Mouse (Mus musculus): ENCODE results near the gene Traf3ip3. TPM values are rescaled to one million over a fixed set of nuclear protein-coding genes. Genes with fewer than 3 reads are reported as not detected.

Traf3ip3 gene
- 1.9 and 2.3 TPM in 2 replicates for polyA plus RNA-seq (2014; fragmentation: Nextera tagmentation; extraction: Ambion mirVana)

DNA sequence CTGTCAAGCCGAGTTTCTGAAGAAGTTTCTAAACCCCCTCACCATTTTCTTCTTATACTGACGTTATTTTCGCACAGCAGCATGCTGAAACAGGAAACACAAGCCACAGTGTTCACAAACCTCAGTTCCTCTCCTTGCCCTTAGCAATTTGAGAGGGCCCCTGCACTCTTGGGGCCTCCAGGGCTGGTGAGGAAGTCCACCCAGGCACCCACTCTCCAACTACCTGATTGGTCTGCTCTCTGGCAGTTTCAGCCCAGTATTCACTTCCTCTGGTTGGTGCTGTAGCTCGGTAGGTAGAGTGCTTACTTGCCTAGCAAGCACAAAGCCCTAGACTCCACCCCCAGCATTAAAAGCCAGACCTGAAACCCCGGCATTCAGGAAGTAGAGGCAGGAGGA, at the start of gene Traf3ip3:
Gene Traf3ip3, minus strand, starts transcription at position 321 of the 396 bp plus-strand sequence.
- 71% methylated on average over 5 of the region's 5 CpGs for WGBS
- H3K36me3 ChIP-seq (ENCODE audit: control insufficient read depth, insufficient read depth, low read length): no peaks in the 10 kb centered on the region
- DNase-seq (ENCODE audit: low spot score) (no peak), ATAC-seq (ENCODE audit: low FRiP score) (no peak)
- no peaks in the 10 kb centered on the region for H3K4me1 ChIP-seq (replicated peaks; ENCODE audit: control insufficient read depth, insufficient read depth, low read length)
- no peak within 1 kb of the TSS for H3K4me2 ChIP-seq (replicated peaks; ENCODE audit: low read depth, low read length)
- no peak within 1 kb of the TSS for H3K9ac ChIP-seq (ENCODE audit: low read depth, low read length)
- no peaks in the 10 kb centered on the region for H3K9me3 ChIP-seq (ENCODE audit: control insufficient read depth, low read length)
- H3K27ac ChIP-seq (ENCODE audit: low read depth, low read length): no peak within 1 kb of the TSS
- H3K4me3 ChIP-seq (ENCODE audit: low read depth, low read length): no peak within 1 kb of the TSS
- H3K27me3 ChIP-seq (ENCODE audit: control insufficient read depth, insufficient read depth, low read length): no peaks in the 10 kb centered on the region

- no peaks in the 10 kb centered on the region for H3K4me1 ChIP-seq (replicated peaks; ENCODE audit: control insufficient read depth, insufficient read depth, low read length)
- H3K4me2 ChIP-seq (replicated peaks; ENCODE audit: low read depth, low read length): no peak overlapping the region
- H3K9me3 ChIP-seq (ENCODE audit: control insufficient read depth, low read length): no peaks in the 10 kb centered on the region
- no peak overlapping the region for H3K27ac ChIP-seq (ENCODE audit: low read depth, low read length)
- no peaks in the 10 kb centered on the region for H3K27me3 ChIP-seq (ENCODE audit: control insufficient read depth, insufficient read depth, low read length)
- no peak overlapping the region for H3K4me3 ChIP-seq (ENCODE audit: low read depth, low read length)
- DNase-seq (ENCODE audit: low spot score) (no peak), ATAC-seq (ENCODE audit: low FRiP score) (no peak)
- H3K36me3 ChIP-seq (ENCODE audit: control insufficient read depth, insufficient read depth, low read length): no peaks in the 10 kb centered on the region
- H3K9ac ChIP-seq (ENCODE audit: low read depth, low read length): no peak overlapping the region
- WGBS: 89% methylated on average over 2 of the region's 2 CpGs
These were observed 48.5 kb upstream of the Traf3ip3 start for GRCm38 (mm10) chr1:193250026-193250425.

GRCm38 (mm10) chr1:193244235-193244634, 42.7 kb upstream of the Traf3ip3 start:
- ATAC-seq (ENCODE audit: low FRiP score): no peak
- Histone ChIP-seq H3K9ac (ENCODE audit: low read depth, low read length) (no peak overlapping the region), H3K4me2 (replicated peaks; ENCODE audit: low read depth, low read length) (no peak overlapping the region), H3K27ac (ENCODE audit: low read depth, low read length) (no peak overlapping the region), H3K27me3 (ENCODE audit: control insufficient read depth, insufficient read depth, low read length) (no peaks in the 10 kb centered on the region), H3K36me3 (ENCODE audit: control insufficient read depth, insufficient read depth, low read length) (no peaks in the 10 kb centered on the region), H3K9me3 (ENCODE audit: control insufficient read depth, low read length) (no peaks in the 10 kb centered on the region), H3K4me1 (replicated peaks; ENCODE audit: control insufficient read depth, insufficient read depth, low read length) (no peaks in the 10 kb centered on the region), H3K4me3 (ENCODE audit: low read depth, low read length) (no peak overlapping the region)
- DNase-seq (ENCODE audit: low spot score): no peak
- WGBS: 83% methylated on average over 6 of the region's 6 CpGs

- Histone ChIP-seq H3K4me1 (replicated peaks; ENCODE audit: control insufficient read depth, insufficient read depth, low read length) (no peaks in the 10 kb centered on the region), H3K36me3 (ENCODE audit: control insufficient read depth, insufficient read depth, low read length) (no peaks in the 10 kb centered on the region), H3K27ac (ENCODE audit: low read depth, low read length) (no peak overlapping the region), H3K4me2 (replicated peaks; ENCODE audit: low read depth, low read length) (no peak overlapping the region), H3K27me3 (ENCODE audit: control insufficient read depth, insufficient read depth, low read length) (no peaks in the 10 kb centered on the region), H3K4me3 (ENCODE audit: low read depth, low read length) (no peak overlapping the region), H3K9ac (ENCODE audit: low read depth, low read length) (no peak overlapping the region), H3K9me3 (ENCODE audit: control insufficient read depth, low read length) (no peaks in the 10 kb centered on the region)
- no peak for DNase-seq (ENCODE audit: low spot score)
- ATAC-seq (ENCODE audit: low FRiP score): no peak
- 61% methylated on average over 10 of the region's 10 CpGs for WGBS
These were observed 42.2 kb upstream of the Traf3ip3 start for GRCm38 (mm10) chr1:193243571-193244193.

DNA sequence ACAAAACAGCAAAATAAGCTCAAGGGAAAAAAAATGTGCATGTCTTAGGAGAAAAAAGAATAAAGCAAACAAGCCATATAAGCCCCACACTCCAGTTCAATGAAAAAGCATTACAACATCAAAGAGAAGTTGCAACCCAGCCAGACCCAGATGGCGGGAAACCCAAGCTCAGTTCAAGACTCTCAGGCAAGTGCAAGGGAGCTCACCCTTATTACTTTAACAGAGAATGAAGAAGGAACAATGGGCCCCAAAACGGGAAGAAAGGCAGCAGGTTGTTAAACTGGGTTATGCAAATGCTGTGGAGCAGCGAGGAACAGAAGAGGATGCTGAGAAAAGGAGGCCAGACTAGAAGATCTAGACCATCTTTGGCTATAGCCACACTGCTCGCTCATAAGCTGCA, 41.4 kb upstream of the Traf3ip3 start:
- DNase-seq (ENCODE audit: low spot score): no peak
- no peaks in the 10 kb centered on the region for H3K27me3 ChIP-seq (ENCODE audit: control insufficient read depth, insufficient read depth, low read length)
- no peak overlapping the region for H3K9ac ChIP-seq (ENCODE audit: low read depth, low read length)
- ATAC-seq (ENCODE audit: low FRiP score): no peak
- no peaks in the 10 kb centered on the region for H3K36me3 ChIP-seq (ENCODE audit: control insufficient read depth, insufficient read depth, low read length)
- no peaks in the 10 kb centered on the region for H3K9me3 ChIP-seq (ENCODE audit: control insufficient read depth, low read length)
- 74% methylated on average over 4 of the region's 4 CpGs for WGBS
- H3K27ac ChIP-seq (ENCODE audit: low read depth, low read length): no peak overlapping the region
- H3K4me3 ChIP-seq (ENCODE audit: low read depth, low read length): no peak overlapping the region
- H3K4me2 ChIP-seq (replicated peaks; ENCODE audit: low read depth, low read length): no peak overlapping the region
- no peaks in the 10 kb centered on the region for H3K4me1 ChIP-seq (replicated peaks; ENCODE audit: control insufficient read depth, insufficient read depth, low read length)

- no peak for DNase-seq (ENCODE audit: low spot score)
- H3K27ac ChIP-seq (ENCODE audit: low read depth, low read length): no peak overlapping the region
- no peak overlapping the region for H3K9ac ChIP-seq (ENCODE audit: low read depth, low read length)
- H3K27me3 ChIP-seq (ENCODE audit: control insufficient read depth, insufficient read depth, low read length): no peaks in the 10 kb centered on the region
- H3K9me3 ChIP-seq (ENCODE audit: control insufficient read depth, low read length): no peaks in the 10 kb centered on the region
- no peak overlapping the region for H3K4me2 ChIP-seq (replicated peaks; ENCODE audit: low read depth, low read length)
- H3K4me1 ChIP-seq (replicated peaks; ENCODE audit: control insufficient read depth, insufficient read depth, low read length): no peaks in the 10 kb centered on the region
- no peak for ATAC-seq (ENCODE audit: low FRiP score)
- no peaks in the 10 kb centered on the region for H3K36me3 ChIP-seq (ENCODE audit: control insufficient read depth, insufficient read depth, low read length)
- 82% methylated on average over 8 of the region's 8 CpGs for WGBS
- H3K4me3 ChIP-seq (ENCODE audit: low read depth, low read length): no peak overlapping the region
These were observed 40.7 kb upstream of the Traf3ip3 start for GRCm38 (mm10) chr1:193242238-193242637.

GRCm38 (mm10) chr1:193241436-193241835, 39.9 kb upstream of the Traf3ip3 start:
- no peaks in the 10 kb centered on the region for H3K9me3 ChIP-seq (ENCODE audit: control insufficient read depth, low read length)
- ATAC-seq (ENCODE audit: low FRiP score): no peak
- no peak overlapping the region for H3K4me2 ChIP-seq (replicated peaks; ENCODE audit: low read depth, low read length)
- no peak overlapping the region for H3K9ac ChIP-seq (ENCODE audit: low read depth, low read length)
- no peaks in the 10 kb centered on the region for H3K27me3 ChIP-seq (ENCODE audit: control insufficient read depth, insufficient read depth, low read length)
- no peak overlapping the region for H3K4me3 ChIP-seq (ENCODE audit: low read depth, low read length)
- DNase-seq (ENCODE audit: low spot score): no peak
- H3K27ac ChIP-seq (ENCODE audit: low read depth, low read length): no peak overlapping the region
- no peaks in the 10 kb centered on the region for H3K4me1 ChIP-seq (replicated peaks; ENCODE audit: control insufficient read depth, insufficient read depth, low read length)
- WGBS: 92% methylated on average over 4 of the region's 4 CpGs
- no peaks in the 10 kb centered on the region for H3K36me3 ChIP-seq (ENCODE audit: control insufficient read depth, insufficient read depth, low read length)

DNA sequence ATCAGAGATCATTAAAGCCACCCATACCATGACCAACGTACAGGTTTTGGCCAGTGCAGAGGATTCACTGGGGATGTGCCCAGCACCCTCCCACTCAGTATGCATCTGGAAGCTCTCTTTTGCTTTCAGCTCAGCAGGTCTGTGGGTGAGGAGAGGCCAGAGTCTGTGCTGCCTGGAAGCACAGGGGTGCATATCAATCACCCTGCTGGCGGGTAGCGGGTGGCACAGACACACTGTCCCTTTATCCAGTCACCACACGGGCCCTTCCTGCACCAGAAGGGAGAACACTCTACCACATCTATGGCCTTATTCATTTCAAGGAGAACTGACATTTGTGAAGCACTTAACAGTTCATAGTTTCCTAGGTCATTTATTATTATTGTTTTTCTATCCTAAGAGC, 36.9 kb upstream of the Traf3ip3 start:
- Histone ChIP-seq H3K9ac (ENCODE audit: low read depth, low read length) (no peak overlapping the region), H3K9me3 (ENCODE audit: control insufficient read depth, low read length) (no peaks in the 10 kb centered on the region), H3K4me1 (replicated peaks; ENCODE audit: control insufficient read depth, insufficient read depth, low read length) (no peaks in the 10 kb centered on the region), H3K4me3 (ENCODE audit: low read depth, low read length) (no peak overlapping the region), H3K4me2 (replicated peaks; ENCODE audit: low read depth, low read length) (no peak overlapping the region), H3K27me3 (ENCODE audit: control insufficient read depth, insufficient read depth, low read length) (no peaks in the 10 kb centered on the region), H3K27ac (ENCODE audit: low read depth, low read length) (no peak overlapping the region), H3K36me3 (ENCODE audit: control insufficient read depth, insufficient read depth, low read length) (no peaks in the 10 kb centered on the region)
- no peak for ATAC-seq (ENCODE audit: low FRiP score)
- WGBS: 58% methylated on average over 4 of the region's 4 CpGs
- DNase-seq (ENCODE audit: low spot score): no peak

- H3K27me3 ChIP-seq (ENCODE audit: control insufficient read depth, insufficient read depth, low read length): no peaks in the 10 kb centered on the region
- no peaks in the 10 kb centered on the region for H3K36me3 ChIP-seq (ENCODE audit: control insufficient read depth, insufficient read depth, low read length)
- H3K27ac ChIP-seq (ENCODE audit: low read depth, low read length): no peak overlapping the region
- H3K9ac ChIP-seq (ENCODE audit: low read depth, low read length): no peak overlapping the region
- no peaks in the 10 kb centered on the region for H3K9me3 ChIP-seq (ENCODE audit: control insufficient read depth, low read length)
- no peak for DNase-seq (ENCODE audit: low spot score)
- H3K4me1 ChIP-seq (replicated peaks; ENCODE audit: control insufficient read depth, insufficient read depth, low read length): no peaks in the 10 kb centered on the region
- 91% methylated on average over 7 of the region's 7 CpGs for WGBS
- ATAC-seq (ENCODE audit: low FRiP score): no peak
- H3K4me2 ChIP-seq (replicated peaks; ENCODE audit: low read depth, low read length): no peak overlapping the region
- no peak overlapping the region for H3K4me3 ChIP-seq (ENCODE audit: low read depth, low read length)
These were observed 33.4 kb upstream of the Traf3ip3 start for GRCm38 (mm10) chr1:193234930-193235329.

Data from hindbrain, embryonic 11.5 days (tissue).